Mouse (Mus musculus) thymus, postnatal 0 days (tissue): ENCODE data around the gene Phc2. TPM values are rescaled to one million over a fixed set of nuclear protein-coding genes. Genes with fewer than 3 reads are reported as not detected.

Source experiments
- DNase-seq: peaks from one replicate; pipeline ENCODE4 v3.0.0-alpha.2; 2015; ENCODE audit warnings: low spot score
- polyA plus RNA-seq: library from polyadenylated mRNA; unstranded; fragments of >200 nt; fragmentation: Nextera tagmentation; extraction: Ambion mirVana; gene quantifications from 2 replicates; pipeline ENCODE4 v1.2.1, GENCODE M21; 2015

Gene Phc2
- polyA plus RNA-seq, 1 experiment from 2014 or later: 42.9 TPM

DNA sequence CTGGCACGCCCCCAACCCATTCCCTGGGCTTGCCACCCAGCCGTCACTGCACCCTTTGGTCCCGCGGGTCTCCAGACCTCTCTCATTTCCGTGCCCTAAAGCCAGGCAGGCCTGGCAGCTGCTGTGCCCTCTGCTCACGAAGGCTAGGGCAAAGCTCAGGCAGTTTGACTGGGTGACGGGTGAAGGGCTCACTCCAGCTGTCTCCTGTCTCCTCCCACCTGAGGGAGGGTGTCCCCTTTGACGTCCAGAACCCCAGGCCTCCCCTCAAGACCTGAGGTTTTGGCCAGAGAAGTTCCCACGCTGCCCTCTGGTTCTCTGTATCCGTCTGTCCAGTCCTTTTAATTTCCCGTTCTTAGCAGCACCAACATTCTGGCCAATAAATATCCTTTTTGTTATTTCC is 119.3 kb downstream of the Phc2 start:
- DNase-seq: no peak

DNA sequence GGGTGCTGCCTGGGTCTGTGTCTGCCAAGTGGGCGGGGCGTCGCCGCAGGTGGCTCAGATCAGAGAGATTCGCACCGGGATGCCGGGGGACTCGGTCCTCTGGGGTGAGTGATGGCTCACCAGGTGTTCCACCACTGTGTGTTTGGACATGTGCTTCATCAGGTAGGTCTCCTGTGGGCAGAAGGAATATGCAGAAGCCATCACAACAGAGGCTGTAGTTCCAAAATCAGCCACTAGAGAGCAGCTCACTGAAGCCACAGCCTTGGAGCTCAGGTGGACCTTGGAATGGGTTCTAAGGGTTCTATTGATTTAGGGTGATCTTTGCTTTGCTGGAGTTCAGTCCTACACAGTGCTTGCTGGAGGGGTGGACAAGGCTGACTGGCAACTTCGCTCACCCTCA is 120.0 kb downstream of the Phc2 start:
- DNase-seq: peak; percentile 43

DNA sequence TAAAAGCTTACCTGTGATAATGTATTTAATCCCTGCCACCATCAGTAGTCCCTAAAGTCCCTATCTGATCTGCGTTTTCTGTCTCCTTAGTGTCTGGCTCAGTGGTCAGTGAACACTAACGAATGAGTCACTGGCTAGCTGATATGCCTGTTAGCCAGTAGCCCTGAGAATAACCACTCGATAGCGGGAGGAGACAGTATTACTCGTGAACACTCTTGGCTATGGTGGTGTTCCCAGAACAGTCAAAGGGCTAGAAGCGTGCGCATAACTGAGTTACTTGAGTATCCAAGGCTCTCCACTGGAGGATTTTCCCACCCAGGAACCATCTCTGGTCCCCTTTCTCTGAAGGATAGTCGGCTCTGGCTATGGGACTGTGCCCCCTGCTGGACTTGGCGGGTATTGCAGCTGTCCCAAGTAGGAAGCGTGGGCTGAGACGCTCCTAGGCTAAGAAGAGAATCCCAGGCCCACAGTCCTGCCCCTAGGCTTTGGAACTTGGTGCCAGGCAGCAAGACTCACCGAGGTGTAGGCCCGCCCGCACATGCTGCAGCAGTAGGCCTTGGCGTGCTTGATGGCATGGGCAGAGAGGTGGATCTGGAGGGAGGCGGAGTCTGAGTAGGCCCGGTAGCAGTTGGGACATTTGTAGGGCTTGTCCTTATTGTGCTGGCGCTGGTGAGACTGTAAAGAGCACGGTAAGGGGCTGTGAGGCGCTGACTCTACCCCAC is 122.2 kb downstream of the Phc2 start:
- DNase-seq: peak; percentile 66

DNA sequence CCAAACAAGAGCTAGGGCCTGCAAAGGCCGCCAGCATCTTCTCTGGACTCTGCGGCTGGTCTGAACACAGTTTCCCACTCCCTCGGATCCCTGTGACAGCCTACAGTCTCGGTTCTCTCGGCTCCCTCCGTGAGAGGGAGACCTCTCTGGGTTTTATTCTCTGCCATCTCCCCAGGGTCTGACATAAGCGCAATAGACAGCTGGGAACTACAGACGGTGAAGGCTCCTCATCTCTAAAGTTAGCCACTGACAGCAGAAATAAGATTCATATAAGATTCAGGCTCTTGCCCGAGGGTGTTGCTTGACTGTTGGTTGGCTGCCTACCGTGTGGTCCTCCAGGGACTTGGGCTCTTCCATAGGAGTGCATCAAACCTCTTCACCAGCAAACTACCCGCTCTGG is 123.1 kb downstream of the Phc2 start:
- no peak for DNase-seq

DNA sequence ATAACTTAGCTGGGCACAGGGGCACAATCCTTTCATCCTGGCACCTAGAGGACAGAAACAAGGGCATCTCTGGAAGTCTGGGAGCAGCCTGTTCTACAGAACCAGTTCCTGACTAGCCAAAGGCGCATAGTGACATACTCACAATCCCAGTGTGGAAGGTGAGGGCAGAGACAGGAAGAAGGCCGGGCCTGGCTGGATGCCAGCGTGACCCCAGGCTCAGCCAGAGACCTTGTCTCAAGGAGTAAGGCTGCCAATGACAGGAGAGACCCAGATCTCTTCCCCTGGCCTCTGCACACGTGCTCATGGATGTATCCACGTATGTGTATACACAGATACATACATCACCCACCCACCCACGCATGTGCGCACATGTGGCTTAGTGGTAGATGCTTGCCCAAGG is 127.5 kb downstream of the Phc2 start:
- no peak for DNase-seq

DNA sequence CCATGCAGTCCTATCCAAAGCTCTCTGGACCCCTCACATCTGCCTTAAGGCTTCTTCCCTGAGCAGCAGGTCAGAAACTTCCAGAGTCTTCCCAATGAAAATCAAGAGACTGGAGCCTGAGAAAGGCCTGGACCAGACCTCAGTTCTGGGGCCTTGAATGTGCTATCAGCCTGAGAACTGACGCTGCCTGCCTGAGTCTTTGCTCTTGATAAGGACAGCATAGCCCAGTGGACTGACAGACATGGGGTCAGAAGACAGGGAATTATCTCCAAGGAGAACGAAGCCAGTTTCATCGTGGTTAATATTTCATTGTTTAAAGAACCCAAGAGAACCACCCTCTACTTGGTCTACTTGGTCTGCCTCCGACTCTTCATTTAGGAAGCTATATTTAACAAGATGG is 128.1 kb downstream of the Phc2 start:
- DNase-seq: no peak

DNA sequence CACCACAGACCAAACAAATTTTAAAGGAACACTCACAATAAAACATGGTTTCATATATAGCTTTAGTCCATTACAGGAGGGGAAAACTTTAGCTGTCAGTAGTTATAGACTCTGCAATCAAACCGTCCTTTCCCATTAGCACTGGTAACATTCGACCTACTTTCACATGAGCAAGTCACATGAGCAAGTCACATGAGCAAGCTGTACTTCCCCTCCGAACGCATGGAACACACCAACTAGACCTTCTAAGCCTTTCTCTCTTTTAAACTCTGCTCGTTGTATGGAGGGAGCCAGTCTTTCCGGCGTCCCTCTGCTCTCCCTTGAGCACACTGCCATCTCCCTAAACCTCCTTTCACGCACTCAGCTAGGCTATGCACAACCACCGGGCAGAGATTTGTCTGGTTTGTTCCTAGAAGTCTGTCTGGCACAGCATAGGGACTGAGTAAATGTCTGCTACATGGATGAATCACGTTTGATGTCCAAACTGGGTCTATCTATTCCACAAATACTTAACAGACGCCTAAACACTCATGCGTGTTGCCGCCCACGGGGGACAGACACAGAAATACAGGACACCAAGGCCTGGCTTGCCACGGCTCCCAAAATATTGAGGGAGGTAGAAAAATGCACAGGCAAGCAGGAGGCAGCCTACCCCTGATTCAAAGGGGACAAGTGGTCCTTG is 130.6 kb downstream of the Phc2 start:
- no peak for DNase-seq

DNA sequence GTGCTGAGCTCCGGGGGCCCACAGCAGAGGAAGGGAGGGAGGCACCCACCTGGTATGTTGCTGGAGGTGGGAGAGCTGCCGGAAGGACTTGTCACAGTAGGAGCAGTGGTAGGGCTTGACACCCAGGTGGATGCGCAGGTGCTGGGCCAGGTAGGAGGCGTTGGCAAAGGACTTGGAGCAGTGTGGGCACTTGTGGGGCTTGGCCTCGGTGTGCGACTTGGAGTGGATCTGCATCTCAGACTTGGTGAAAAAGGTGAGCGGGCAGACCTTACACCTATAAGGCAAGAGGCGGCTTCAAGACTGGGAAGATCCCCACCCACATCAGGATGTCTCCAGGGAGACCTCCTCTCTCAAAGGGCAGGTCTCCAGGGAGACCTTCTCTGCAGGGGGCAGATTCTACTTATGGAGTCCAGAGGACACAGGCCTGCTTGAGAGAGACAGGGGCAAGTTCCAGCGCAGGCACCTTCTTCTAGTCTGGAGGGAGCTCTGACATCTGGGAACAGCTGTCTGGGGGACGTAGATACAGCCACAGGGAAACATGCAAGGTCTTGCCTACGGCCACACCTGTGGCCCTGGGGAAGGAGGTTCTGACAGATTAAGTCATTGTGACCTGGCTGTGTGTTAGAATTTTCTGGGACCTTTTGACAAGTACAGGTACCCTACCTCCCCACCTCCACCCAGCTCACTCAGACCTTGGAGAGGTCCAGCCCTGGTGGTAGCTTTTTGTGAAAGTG is 131.6 kb downstream of the Phc2 start:
- DNase-seq: no peak

DNA sequence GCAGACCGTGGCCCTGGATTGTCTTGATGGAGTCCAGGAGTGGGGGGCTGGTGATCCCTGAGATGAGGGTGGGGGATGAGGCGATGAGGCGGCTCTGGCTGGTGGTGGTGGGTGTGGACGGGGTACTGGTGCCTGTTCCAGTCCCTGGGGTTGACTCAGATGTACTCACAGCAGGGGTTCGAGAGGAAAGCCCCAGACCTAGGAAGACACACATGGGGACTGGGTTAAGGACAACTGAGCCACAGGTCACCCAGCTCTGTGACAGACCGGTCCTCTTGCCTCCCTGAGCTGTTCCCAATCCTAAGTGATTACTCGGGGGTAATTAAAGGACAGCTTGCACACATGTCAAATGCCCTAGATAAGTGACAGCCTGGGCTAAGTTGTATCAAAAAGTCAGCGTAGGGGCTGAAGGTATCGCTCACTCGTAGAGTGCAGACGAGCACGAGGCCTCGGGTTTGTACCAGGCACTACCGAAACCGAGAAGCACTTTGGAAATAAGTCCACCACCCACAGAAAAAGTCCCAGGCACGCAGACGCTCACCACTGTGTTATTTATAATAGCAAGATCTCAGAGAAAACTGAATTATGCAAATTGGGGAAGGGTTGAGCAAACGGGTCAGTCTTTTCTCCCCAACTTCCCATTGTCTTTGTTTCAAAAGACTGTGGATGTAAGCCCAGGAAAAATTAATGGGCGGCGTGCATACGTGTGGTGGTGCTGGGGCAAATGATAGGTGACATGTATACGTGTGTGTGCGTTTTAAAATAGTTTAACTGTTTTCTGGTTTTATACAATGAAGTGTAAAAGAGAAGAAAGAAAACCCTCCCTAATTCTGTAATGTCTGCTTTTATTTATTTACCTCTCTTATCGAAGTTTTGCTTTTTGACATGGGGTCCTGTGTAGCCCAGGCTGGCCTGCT is 132.8 kb downstream of the Phc2 start:
- DNase-seq: no peak

DNA sequence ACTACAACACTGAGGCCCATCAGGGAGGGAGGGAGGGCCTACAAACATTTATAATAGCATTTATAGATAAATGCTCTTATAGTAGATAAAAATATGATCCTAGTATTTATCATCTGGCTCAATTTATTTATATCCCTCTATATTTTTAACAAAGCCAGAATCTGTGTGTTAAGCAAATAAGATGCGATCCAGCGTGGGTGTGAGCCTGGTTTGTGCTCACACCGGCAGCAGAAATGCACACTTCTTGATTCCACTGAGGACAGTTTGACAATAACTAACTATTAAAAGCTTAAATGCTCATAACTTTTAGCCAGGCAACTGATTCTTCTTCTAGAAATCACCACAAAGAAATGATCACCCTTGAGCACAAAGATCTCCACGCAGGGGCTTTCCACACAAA is 133.6 kb downstream of the Phc2 start:
- no peak for DNase-seq

DNA sequence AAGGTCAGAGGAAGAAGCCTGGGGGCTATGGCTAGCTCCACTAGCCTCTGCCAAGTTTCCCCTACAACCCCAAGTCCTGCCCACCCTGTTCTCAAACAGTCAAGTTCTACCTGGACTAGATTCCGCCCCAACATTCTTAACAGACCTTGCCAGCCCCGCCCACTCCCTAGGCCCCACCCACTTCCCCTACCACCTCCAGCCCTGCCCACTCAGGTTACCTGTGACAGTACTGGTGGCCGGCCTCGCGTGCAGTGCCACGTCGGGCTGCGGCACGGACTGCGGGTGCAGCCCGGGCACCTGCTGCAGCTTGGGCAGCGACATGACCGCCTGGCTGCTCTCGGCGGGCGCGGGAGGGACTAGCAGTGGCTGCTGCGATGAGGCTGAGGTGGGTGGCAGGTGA is 135.1 kb downstream of the Phc2 start:
- DNase-seq: no peak

DNA sequence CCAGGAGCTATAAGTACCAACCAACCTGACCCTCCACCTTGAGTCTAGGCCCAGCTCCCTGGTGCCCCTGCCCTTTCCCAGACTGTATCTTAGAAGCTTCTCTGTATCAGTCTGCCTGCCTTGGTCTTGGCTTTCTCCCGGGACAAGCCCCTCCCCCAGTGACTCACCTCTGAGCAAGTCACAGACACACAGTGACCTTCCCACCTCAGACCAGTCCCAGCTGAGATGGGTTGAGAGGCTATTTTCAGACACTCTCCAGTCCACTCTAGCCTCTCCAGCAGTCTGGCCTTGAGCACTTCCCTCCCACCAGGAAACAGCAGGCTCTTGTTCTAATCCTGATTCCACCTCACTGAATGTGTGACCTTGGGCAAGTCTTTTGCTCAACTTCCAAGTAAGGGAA is 139.2 kb downstream of the Phc2 start:
- DNase-seq: no peak

DNA sequence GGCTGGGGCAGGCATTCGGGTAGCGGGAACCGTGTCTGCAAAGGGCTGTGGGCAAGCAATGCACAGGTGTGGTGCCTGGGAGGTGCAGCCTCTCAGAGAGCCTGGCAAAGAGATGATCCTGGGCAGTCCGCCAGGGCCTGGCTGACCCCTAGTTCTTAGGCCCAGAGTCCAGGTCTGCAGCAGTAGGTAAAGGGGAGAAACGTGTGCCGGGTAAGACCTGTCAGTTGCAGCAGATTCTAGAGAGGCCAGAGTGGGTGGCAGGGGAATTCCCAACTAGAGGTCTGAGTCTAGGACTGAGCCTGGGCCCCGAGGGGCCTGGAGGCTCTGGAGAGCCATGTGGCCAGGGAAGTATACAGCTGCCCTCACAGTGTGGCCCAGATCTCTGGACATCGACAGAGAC is 139.7 kb downstream of the Phc2 start:
- no peak for DNase-seq

DNA sequence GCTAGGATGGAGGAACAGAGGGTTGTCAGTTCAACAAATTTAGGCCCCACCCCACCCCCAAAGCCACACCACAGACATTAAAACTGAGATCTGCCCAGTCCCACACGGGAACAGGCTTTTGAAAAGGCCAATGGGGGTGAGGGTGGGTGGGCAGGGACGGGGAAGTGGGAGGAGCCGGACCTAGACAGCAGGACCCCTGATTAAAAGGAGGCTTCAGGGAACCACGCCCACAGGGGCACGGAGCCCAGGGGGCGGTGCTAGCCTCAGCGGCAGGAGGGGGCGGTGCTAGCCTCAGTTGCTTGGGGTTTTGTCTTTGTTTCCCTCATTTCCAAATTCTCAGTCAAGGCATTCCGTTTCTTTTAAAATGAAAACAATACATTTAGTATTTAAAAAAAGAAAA is 141.1 kb downstream of the Phc2 start:
- DNase-seq: peak; percentile 34

DNA sequence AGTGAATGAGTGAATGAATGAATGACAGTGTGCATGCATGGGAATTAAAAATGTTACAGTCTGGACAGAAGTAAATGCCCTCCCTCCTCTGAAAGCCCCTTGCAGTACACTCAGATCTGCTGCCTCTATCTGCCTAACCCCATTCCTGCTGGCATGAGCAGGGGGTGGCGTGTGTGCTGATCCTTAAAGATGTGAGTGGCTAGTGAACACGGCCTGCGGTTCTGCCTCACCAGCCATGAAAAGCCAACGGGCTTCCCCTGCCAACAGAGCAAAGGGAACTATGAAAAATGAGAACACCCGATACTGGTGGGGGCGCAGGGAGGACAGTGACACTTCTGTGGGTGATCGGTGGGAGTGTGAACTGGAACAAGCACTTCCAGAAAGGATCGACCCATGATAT is 142.3 kb downstream of the Phc2 start:
- DNase-seq: no peak

DNA sequence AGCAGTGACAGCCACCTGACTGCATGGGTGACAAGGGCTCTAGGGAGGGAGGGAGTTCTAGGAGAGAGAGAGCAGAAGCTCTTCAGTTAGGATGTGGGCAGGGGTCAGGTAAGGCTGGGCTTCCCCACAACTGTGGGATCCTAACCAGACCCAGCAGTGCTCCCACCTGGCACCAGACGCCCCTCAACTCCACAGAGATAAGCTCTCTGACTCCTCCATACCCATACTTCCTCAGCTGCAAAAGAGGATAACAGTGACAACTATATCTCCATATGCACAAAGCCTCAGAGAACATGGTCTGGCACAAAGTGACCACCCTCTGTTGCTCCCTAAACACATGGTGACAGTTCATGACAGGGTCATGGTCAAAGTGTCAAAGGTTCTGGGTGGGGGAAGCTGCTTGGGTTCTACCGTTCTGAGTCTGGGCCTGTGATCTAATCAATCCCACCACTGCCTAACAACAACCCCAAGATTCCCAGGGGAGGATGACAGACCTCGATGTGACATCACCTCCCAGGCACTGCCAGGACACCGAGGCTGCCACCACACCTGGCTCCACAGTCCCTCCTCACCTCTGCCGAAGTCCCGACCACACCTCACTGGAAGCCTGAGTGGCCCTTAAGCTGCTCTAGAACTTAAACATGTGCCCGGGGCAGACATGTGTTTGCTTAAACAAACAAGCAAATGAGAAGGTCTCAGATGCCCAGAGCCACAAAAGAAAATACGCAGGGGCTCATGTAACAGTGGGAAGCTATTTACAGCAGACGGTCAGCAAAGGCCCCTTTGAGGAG is 147.4 kb downstream of the Phc2 start:
- peak; percentile 12 for DNase-seq
